Mouse (Mus musculus): ENCODE results near the gene Glycam1.
A peak's percentile ranks its signal among the peaks of the same experiment; 100 is the strongest.

Glycam1 gene

GRCm38 (mm10) chr15:103519386-103520378 is 45.2 kb downstream of the Glycam1 start:
- DNase-seq (ENCODE audit: low spot score) = peak; percentile 81

- DNase-seq (ENCODE audit: low spot score) = peak; percentile 79
Measured at GRCm38 (mm10) chr15:103518600-103519385, 46.1 kb downstream of the Glycam1 start.

- DNase-seq (ENCODE audit: low spot score) = no peak
Measured at GRCm38 (mm10) chr15:103514914-103515313, 50.0 kb downstream of the Glycam1 start.

GRCm38 (mm10) chr15:103514119-103514518 is 50.8 kb downstream of the Glycam1 start:
- DNase-seq (ENCODE audit: low spot score) = peak; percentile 94

GRCm38 (mm10) chr15:103513621-103514031 is 51.3 kb downstream of the Glycam1 start:
- DNase-seq (ENCODE audit: low spot score) = no peak

Measured in embryo, embryonic 10.5 days (tissue).